Mouse (Mus musculus) lung, embryonic 16.5 days (tissue): ENCODE measurements at regions not wholly inside any gene's neighbourhood (a gene's known extent, or its start where the extent isn't known, plus 50 kb on each side); places are given as distances from the start of the nearest gene placed in this dataset.

Experiments
- ATAC-seq: fragments of 200-750 bp; cut with Nextera tagmentation; 2 replicates; pipeline ENCODE4 v1.8.0; 2017; ENCODE audit warnings: low read depth, mild to moderate bottlenecking, moderate library complexity
- H3K27ac ChIP-seq: fragments of 300-500 bp; sonication (generic); 2 replicates; pipeline ENCODE4 v1.5.1; 2014; ENCODE audit warnings: mild to moderate bottlenecking, control low read depth, low read length
- H3K27me3 ChIP-seq: fragments of 300-500 bp; sonication (generic); 2 replicates; pipeline ENCODE4 v1.6.1; 2014; ENCODE audit warnings: low read depth, low read length, mixed read lengths; ENCODE audit not compliant: control insufficient read depth, insufficient read depth
- H3K36me3 ChIP-seq: fragments of 300-500 bp; sonication (generic); 2 replicates; pipeline ENCODE4 v1.6.1; 2014; ENCODE audit warnings: low read length; ENCODE audit not compliant: control insufficient read depth, insufficient read depth
- H3K4me1 ChIP-seq: fragments of 300-500 bp; sonication (generic); replicated peaks from 2 replicates; pipeline ENCODE4 v1.6.1; 2014; ENCODE audit warnings: low read length, mixed read lengths; ENCODE audit not compliant: control insufficient read depth, insufficient read depth
- H3K4me2 ChIP-seq: fragments of 300-500 bp; sonication (generic); 2 replicates; pipeline ENCODE4 v1.6.1; 2014; ENCODE audit warnings: low read depth, low read length, control low read depth
- H3K4me3 ChIP-seq: fragments of 300-500 bp; sonication (generic); 2 replicates; pipeline ENCODE4 v1.5.1; 2014; ENCODE audit warnings: mild to moderate bottlenecking, low read length, control low read depth
- H3K9ac ChIP-seq: fragments of 300-500 bp; sonication (generic); 2 replicates; pipeline ENCODE4 v1.6.1; 2014; ENCODE audit warnings: low read length, control low read depth
- H3K9me3 ChIP-seq: fragments of 300-500 bp; sonication (generic); 2 replicates; pipeline ENCODE4 v1.6.1; 2016; ENCODE audit warnings: low read length; ENCODE audit not compliant: control insufficient read depth
- WGBS: fragments of 180-500 bp; shearing (Covaris S2); extraction: QIAGEN DNeasy Blood & Tissue Kit; methylation state at CpG from one replicate; pipeline ENCODE4 v1.1.7; 2014; 5-methylcytosine and 5-hydroxymethylcytosine counted together

DNA sequence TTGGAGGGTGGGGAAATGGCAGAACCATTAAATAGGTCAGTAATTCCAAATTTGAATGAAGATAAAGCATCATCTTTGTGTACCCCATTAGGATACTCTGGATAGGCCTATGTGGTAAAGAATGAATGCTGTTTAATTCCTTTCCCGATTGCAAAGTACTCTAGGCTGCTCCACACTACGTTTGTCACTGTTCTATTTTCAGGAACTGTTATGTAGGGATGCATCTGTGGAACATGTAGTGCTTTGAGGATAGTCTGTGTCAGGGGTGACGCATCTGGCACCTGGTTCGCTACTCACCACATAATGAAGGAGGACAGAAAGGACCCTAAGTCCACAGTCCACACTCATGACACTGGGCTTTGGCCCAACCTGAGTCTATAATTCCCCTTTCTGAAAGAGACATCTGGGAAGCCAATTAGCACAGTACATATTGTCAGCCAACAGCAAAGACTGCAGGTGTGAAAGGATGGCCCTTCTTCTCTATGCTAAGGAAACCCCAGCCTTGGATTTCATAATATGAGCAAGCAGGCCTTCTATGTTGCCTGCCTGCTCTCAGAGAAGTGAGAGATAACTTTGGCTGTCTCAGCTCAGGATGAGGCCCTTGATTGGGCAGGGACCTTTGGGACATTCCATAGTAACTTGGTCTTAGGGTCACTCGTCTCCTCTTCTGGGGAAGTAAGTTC, 230.4 kb upstream of the Marcks start:
- no peak overlapping the region for H3K9ac ChIP-seq
- ATAC-seq: no peak

DNA sequence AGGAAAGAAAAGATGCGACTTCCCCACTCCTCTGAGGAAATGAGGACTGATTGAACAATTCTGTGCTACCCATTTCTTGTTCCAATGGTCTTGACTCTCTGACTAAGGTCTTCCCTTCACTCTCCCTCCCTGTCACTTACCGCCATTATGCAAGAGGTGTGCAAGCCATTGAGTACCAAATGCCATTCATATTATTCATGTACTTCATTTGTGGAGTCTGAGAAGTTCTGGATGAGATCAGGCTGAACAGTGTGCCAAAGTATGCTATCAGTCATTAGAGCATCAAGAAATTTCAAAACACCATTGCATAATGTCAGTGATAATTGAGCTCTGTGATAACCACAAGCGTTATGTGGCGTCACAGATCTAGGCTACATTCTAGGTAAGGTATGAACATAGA, 229.1 kb upstream of the Marcks start:
- Histone ChIP-seq H3K9ac (no peak overlapping the region), H3K36me3 (no peaks in the 10 kb centered on the region), H3K4me2 (no peak overlapping the region), H3K4me1 (no peaks in the 10 kb centered on the region), H3K9me3 (no peaks in the 10 kb centered on the region), H3K27ac (no peak overlapping the region), H3K27me3 (no peaks in the 10 kb centered on the region), H3K4me3 (no peak overlapping the region)
- no peak for ATAC-seq
- WGBS: 84% methylated on average over 4 of the region's 4 CpGs

More for the DNA sequence above, 230.4 kb upstream of the Marcks start:
- Histone ChIP-seq H3K27me3 (no peaks in the 10 kb centered on the region), H3K36me3 (no peaks in the 10 kb centered on the region), H3K9me3 (no peaks in the 10 kb centered on the region), H3K27ac (no peak overlapping the region), H3K4me1 (no peaks in the 10 kb centered on the region), H3K4me3 (no peak overlapping the region), H3K4me2 (no peak overlapping the region)
- WGBS: 89% methylated on average over 5 of the region's 5 CpGs

DNA sequence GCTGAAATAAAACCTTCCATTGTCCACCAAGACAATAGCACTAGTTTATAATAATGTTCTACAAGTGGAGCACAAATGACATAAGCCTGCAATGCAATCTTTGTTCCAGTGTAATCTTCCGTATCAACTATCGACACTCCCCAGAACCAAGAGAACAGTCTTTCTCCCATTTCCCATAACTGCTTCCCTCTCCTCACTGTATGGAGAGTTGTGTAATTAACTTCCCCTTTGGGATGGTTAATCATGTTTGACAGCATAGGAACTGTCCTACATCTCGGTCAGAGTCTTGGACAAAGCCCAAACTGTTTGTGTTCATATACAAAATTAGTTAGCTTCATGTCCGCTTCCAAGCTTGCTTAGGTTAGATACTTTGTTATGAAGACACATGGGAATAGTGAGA, 225.8 kb upstream of the Marcks start:
- H3K9me3 ChIP-seq: no peaks in the 10 kb centered on the region
- no peaks in the 10 kb centered on the region for H3K36me3 ChIP-seq
- no peak overlapping the region for H3K27ac ChIP-seq
- no peaks in the 10 kb centered on the region for H3K27me3 ChIP-seq
- peak; percentile 59 for ATAC-seq
- H3K4me3 ChIP-seq: no peak overlapping the region
- no peak overlapping the region for H3K9ac ChIP-seq
- H3K4me2 ChIP-seq: no peak overlapping the region
- no peaks in the 10 kb centered on the region for H3K4me1 ChIP-seq
- 65% methylated on average over 4 of the region's 4 CpGs for whole genome bisulfite sequencing

DNA sequence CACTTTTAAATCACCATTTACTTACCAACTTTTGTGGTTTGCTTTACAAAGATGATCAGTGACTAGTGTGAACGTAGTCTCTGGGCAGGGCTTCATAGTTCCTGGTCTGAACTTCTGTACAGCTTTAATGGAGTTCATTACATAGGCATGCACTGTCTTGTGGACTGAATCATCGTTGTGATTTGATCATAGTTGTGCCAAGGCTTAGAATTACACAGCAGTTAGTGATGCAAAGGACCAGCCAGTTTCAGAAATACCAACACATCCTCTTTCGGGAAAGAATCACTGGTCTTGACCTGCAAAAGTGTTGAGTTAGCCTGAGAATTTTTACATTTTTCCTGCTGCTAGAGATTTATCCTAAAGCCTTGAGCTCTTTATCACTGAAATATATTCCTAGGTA, 222.3 kb upstream of the Marcks start:
- Histone ChIP-seq H3K9ac (no peak overlapping the region), H3K4me2 (no peak overlapping the region), H3K9me3 (no peaks in the 10 kb centered on the region), H3K36me3 (no peaks in the 10 kb centered on the region), H3K27ac (no peak overlapping the region), H3K4me3 (no peak overlapping the region), H3K27me3 (no peaks in the 10 kb centered on the region), H3K4me1 (peaks cover 17% of the 10 kb centered on the region)
- no peak for ATAC-seq
- 77% methylated on average over 3 of the region's 3 CpGs for WGBS

DNA sequence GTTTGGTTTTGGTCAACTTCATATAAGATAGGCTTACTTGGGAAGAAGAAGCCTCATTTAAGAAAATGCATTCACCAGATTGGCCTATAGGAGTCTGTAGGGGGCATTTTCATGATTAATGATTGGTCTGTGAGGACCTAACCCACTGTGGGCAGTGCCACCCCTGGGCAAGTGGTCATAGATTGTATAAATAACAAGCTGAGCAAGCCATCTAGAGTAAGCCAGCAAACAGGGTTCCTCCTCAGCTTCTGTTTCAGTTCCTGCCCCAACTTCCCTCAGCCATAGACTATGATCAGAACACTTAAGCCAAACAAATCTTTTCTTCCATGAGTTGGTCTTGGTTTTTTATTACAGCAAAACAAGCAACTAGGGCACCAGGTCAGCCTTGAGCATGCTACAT, 220.2 kb upstream of the Marcks start:
- peaks cover 17% of the 10 kb centered on the region for H3K4me1 ChIP-seq
- no peak overlapping the region for H3K4me3 ChIP-seq
- H3K9ac ChIP-seq: no peak overlapping the region
- H3K4me2 ChIP-seq: no peak overlapping the region
- H3K9me3 ChIP-seq: no peaks in the 10 kb centered on the region
- no peaks in the 10 kb centered on the region for H3K27me3 ChIP-seq
- H3K27ac ChIP-seq: no peak overlapping the region
- no peaks in the 10 kb centered on the region for H3K36me3 ChIP-seq
- ATAC-seq: no peak

DNA sequence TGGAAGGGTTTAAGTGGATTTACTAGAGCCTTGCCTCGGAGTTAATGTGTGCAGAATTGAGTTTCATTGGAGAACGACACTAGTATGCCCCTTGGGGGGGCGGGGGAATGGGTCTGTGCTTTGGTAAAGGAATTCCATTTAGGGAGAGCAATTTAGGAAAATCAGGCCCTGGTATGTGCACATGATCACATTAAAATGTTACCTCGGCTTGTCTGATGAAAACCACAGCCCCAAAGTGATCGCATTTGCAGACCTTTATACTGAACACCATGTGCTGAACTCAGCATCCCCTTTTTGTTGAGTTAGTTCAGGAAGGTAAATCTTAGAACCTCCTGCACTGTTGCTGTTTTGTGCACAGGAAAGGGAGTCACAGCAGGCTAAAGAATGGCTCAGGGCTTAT, 219.6 kb upstream of the Marcks start:
- H3K9ac ChIP-seq: no peak overlapping the region
- no peaks in the 10 kb centered on the region for H3K9me3 ChIP-seq
- no peak for ATAC-seq
- H3K4me1 ChIP-seq: peaks cover 17% of the 10 kb centered on the region
- no peaks in the 10 kb centered on the region for H3K36me3 ChIP-seq
- H3K4me2 ChIP-seq: no peak overlapping the region
- WGBS: 49% methylated on average over 5 of the region's 5 CpGs
- no peaks in the 10 kb centered on the region for H3K27me3 ChIP-seq
- no peak overlapping the region for H3K4me3 ChIP-seq
- peak overlapping the region; percentile 81; the same call in 1 of the 2 replicates for H3K27ac ChIP-seq

DNA sequence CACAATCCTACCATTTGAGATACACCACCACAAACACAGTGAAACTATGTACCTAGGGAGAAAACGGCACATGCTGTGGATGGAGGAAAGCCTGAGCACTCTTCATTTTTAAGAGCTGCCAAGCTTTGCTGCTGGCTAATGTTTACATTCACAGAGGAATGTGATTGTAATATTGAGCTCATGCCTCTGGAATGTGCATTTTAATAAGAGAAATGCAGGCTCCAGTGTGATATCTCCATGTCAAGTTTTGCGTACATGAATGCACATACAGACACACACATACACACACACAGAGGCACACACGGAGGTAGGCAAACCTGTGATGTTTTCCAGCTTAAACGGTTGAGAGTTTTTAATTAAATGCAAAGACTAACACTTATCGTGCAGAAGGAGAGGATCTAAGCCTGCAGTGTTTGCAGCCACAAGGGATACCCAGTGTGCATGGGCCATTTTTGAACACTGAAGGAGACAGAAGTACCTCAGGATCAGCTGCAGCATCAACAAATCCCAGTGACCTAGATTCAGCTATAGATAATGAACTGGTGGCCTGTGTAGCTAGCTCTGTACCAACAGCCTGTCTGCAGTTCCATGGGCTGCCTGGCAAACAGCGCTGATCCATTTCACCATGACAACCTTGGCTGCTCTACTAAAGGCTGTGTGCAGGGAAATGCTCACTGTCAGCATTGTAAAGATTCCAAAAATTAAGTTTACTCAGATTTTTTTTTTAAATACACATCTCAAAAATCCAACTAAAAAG, 218.8 kb upstream of the Marcks start:
- ATAC-seq: peak; percentile 95
- Histone ChIP-seq H3K4me3 (no peak overlapping the region), H3K27ac (peak overlapping the region; percentile 81), H3K4me2 (peak overlapping the region; percentile 23), H3K9ac (no peak overlapping the region), H3K36me3 (no peaks in the 10 kb centered on the region), H3K27me3 (no peaks in the 10 kb centered on the region), H3K4me1 (peaks cover 17% of the 10 kb centered on the region), H3K9me3 (no peaks in the 10 kb centered on the region)
- 23% methylated on average over 6 of the region's 6 CpGs for whole genome bisulfite sequencing

DNA sequence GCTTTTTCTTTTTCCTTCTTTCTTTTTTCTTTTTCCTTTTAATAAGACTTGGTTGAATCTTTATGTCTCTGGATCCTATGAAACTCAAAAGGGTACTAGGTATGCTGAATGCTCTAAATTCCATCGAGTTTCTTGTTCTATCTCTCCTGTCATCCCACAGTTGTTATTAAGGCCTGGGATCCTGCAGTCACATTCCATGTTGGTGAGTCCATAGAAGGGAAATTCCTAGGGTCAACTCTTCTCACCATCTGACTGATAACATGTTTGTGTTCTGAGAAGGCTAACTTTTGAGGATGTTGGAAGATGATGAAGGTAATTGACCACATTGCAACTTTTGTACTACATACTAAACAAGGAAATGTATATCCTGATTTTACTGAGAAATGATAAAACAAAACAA, 210.5 kb upstream of the Marcks start:
- H3K4me3 ChIP-seq: no peak overlapping the region
- H3K4me2 ChIP-seq: no peak overlapping the region
- no peaks in the 10 kb centered on the region for H3K27me3 ChIP-seq
- no peaks in the 10 kb centered on the region for H3K9me3 ChIP-seq
- no peaks in the 10 kb centered on the region for H3K36me3 ChIP-seq
- H3K27ac ChIP-seq: no peak overlapping the region
- no peak overlapping the region for H3K9ac ChIP-seq
- ATAC-seq: no peak
- WGBS: 74% methylated on average over 1 of the region's 1 CpGs
- no peaks in the 10 kb centered on the region for H3K4me1 ChIP-seq

DNA sequence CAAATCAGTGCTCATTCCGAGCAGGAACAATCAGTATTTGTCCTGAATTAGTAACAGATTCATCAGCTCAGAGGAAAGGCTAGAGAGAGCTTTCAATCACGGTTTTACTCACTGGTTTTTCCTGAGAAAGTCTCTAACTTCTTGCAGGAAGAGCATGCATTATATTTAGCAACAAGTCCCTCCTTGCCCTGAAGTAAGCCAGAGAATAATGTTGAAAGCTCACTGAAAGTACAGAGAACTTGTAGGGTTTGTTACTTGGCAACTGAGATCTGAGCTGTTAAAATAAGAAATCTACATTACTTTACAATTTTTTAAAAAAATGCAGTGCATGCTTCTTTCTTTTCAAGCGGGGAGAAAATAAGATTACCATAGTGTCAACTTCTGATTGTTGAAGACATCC, 209.7 kb upstream of the Marcks start:
- Histone ChIP-seq H3K4me2 (no peak overlapping the region), H3K9me3 (no peaks in the 10 kb centered on the region), H3K4me3 (no peak overlapping the region), H3K27me3 (no peaks in the 10 kb centered on the region), H3K27ac (no peak overlapping the region), H3K36me3 (no peaks in the 10 kb centered on the region), H3K4me1 (no peaks in the 10 kb centered on the region), H3K9ac (no peak overlapping the region)
- ATAC-seq: no peak
- WGBS: 54% methylated on average over 3 of the region's 3 CpGs
